10 mouse cellular contexts compared by ENCODE assay signal in the genomic region with DNA sequence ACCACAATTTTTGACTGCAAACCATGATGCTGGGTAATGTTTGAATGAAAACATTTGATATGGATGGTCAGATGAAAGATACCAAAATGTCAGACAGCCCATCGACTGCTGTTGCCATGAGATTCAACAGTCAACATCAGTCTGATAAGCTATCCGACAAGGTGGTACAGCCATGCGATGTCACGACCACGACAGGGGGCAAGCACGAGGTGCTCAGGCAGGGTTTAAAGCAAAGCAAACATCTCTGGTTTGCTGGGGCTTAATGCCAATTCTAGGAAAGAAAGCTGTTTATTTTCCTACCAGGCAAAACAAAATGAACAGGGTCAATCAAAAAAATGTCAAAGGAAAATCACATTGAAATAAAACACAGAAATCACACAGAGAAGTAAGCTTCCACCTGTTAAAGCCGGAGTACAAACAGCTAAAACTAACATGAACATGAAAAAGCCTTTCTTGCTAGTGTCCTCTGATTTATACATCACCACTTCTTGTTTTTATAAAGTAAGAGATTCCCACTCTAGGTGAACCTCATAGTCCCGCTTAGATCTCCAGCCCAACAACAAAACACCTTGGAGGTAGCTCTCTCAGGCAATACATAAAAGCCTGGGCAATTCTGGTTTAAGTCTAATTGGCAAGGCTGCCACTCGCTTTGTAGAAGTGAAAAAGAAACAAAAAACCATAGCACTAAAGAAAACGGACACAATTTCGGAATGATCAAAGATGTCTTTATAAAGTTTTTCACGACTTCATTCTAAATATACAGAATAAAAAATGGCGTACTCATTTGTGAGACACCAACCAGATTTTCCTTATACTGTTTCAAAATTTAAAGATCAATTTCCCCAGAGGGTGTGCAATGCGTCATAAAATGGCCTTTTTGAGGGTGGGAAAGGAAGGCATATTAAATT. TPM values are rescaled to one million over a fixed set of nuclear protein-coding genes. Genes with fewer than 3 reads are reported as not detected.
DNase-seq lines count a peak whose midpoint lies in the region; ATAC-seq and TF ChIP-seq lines count a peak whose summit lies in the region.
"Had no signal": no experiment of that assay in that cellular context is flagged by ENCODE, and none has a peak within 500 bp of the region (broad histone marks: within the 10 kb centered on the region; RNA-seq: fewer than 3 reads in every experiment).

No protein-coding gene starts in this region.

- no peak for ATAC-seq in kidney, embryonic 14.5 days (ENCODE audit: low FRiP score, low TSS enrichment)
- no peak for ATAC-seq in liver, embryonic 16.5 days (ENCODE audit: low read depth)
- ATAC-seq in midbrain, embryonic 15.5 days (replicated peaks): no peak
- ATAC-seq: forebrain, embryonic 14.5 days had no signal

- H3K4me2 ChIP-seq in kidney, embryonic 14.5 days (replicated peaks; ENCODE audit: low read depth, low read length): no peak overlapping the region
- H3K4me2 ChIP-seq in liver, embryonic 16.5 days (ENCODE audit: low read depth, low read length): peak overlapping the region; percentile 44
- H3K4me2 ChIP-seq in midbrain, embryonic 15.5 days: no peak overlapping the region

- H3K79me2 ChIP-seq in C2C12 (ENCODE audit: control insufficient read depth, insufficient read depth): peaks cover 64% of the 10 kb centered on the region

- TF ChIP-seq POLR2A in kidney, adult 2 months (IDR thresholded peaks at IDR 0.05; ENCODE audit: low read depth, low read length): no peak
- no peak for TF ChIP-seq POLR2A in bone marrow, adult 2 months (IDR thresholded peaks at IDR 0.05; ENCODE audit: borderline replicate concordance, control insufficient read depth, low read depth, low read length)

- H3ac ChIP-seq in C2C12 (ENCODE audit: control insufficient read depth, insufficient read length, low read depth): peak overlapping the region; percentile 94

- no peak for TF ChIP-seq CTCF in kidney, adult 2 months (conservative IDR thresholded peaks at IDR 0.05; ENCODE audit: insufficient read depth, insufficient read length, low read depth, low read length)
- no peak for TF ChIP-seq CTCF in C2C12 (IDR thresholded peaks at IDR 0.05; ENCODE audit: control insufficient read depth, insufficient read depth, insufficient read length)
- TF ChIP-seq CTCF in bone marrow, adult 2 months (IDR thresholded peaks at IDR 0.05; ENCODE audit: control insufficient read depth, insufficient read depth, low read length): no peak

- H3K27me3 ChIP-seq in kidney, adult 2 months (replicated peaks; ENCODE audit: control insufficient read depth, insufficient read depth, low read length): no peaks in the 10 kb centered on the region
- H3K27me3 ChIP-seq in kidney, embryonic 14.5 days (ENCODE audit: control insufficient read depth, insufficient read depth, low read length): no peaks in the 10 kb centered on the region
- H3K27me3 ChIP-seq in C2C12 (ENCODE audit: control insufficient read depth, insufficient read depth, insufficient read length): no peaks in the 10 kb centered on the region
- H3K27me3 ChIP-seq in liver, embryonic 16.5 days (ENCODE audit: control insufficient read depth, insufficient read depth, low read depth, low read length): no peaks in the 10 kb centered on the region
- no peaks in the 10 kb centered on the region for H3K27me3 ChIP-seq in midbrain, embryonic 15.5 days (replicated peaks)

- H3K27ac ChIP-seq in kidney, adult 2 months (ENCODE audit: insufficient read depth, low read depth, low read length): no peak overlapping the region
- H3K27ac ChIP-seq in kidney, embryonic 14.5 days (ENCODE audit: low read depth, low read length): no peak overlapping the region
- H3K27ac ChIP-seq in bone marrow, adult 2 months (ENCODE audit: control insufficient read depth, insufficient read depth, low read depth, low read length, poor library complexity): 0 out of 2 replicates have a peak overlapping the region, but pooled peaks have one; percentile 4
- H3K27ac ChIP-seq in liver, embryonic 16.5 days (ENCODE audit: low read length): peak overlapping the region; percentile 40; the same call in 1 of the 2 replicates
- no peak overlapping the region for H3K27ac ChIP-seq in midbrain, embryonic 15.5 days

- H3K79me3 ChIP-seq in C2C12 (ENCODE audit: low read depth): peaks cover 45% of the 10 kb centered on the region

- peaks cover 38% of the 10 kb centered on the region for H3K4me1 ChIP-seq in kidney, adult 2 months (ENCODE audit: control insufficient read depth, insufficient read depth, low read length)
- H3K4me1 ChIP-seq in kidney, embryonic 14.5 days (ENCODE audit: control insufficient read depth, insufficient read depth, low read length): peaks cover 16% of the 10 kb centered on the region; the same call in 1 of the 2 replicates
- peaks cover 11% of the 10 kb centered on the region for H3K4me1 ChIP-seq in bone marrow, adult 2 months (ENCODE audit: control insufficient read depth, insufficient read depth, low read length)
- H3K4me1 ChIP-seq in liver, embryonic 16.5 days (ENCODE audit: control insufficient read depth, low read depth, low read length): peaks cover 60% of the 10 kb centered on the region
- H3K4me1 ChIP-seq in midbrain, embryonic 15.5 days: peaks cover 9% of the 10 kb centered on the region; the same call in 1 of the 2 replicates

- no peak for DNase-seq in kidney, adult 2 months
- no peak for DNase-seq in urinary bladder, postnatal 25 days (ENCODE audit: low spot score)
- DNase-seq: lung, adult 18-20 months; thymus, postnatal 25 days had no signal

- H3K36me3 ChIP-seq in kidney, adult 2 months (ENCODE audit: control insufficient read depth, insufficient read depth, low read length): no peaks in the 10 kb centered on the region
- H3K36me3 ChIP-seq in kidney, embryonic 14.5 days (ENCODE audit: control insufficient read depth, insufficient read depth, low read length): no peaks in the 10 kb centered on the region
- peaks cover 41% of the 10 kb centered on the region for H3K36me3 ChIP-seq in C2C12 (ENCODE audit: control insufficient read depth, insufficient read depth)
- no peaks in the 10 kb centered on the region; the same call in 1 of the 2 replicates for H3K36me3 ChIP-seq in liver, embryonic 16.5 days (ENCODE audit: control insufficient read depth, insufficient read depth)
- no peaks in the 10 kb centered on the region for H3K36me3 ChIP-seq in midbrain, embryonic 15.5 days (replicated peaks)

- no peaks in the 10 kb centered on the region for H3K9me3 ChIP-seq in kidney, embryonic 14.5 days (ENCODE audit: control insufficient read depth, low read length)
- no peaks in the 10 kb centered on the region for H3K9me3 ChIP-seq in liver, embryonic 16.5 days (replicated peaks; ENCODE audit: control insufficient read depth, low read length)
- no peaks in the 10 kb centered on the region for H3K9me3 ChIP-seq in midbrain, embryonic 15.5 days

- 76% methylated on average over 14 of the region's 14 CpGs for WGBS in kidney, adult 2 months
- WGBS in kidney, embryonic 14.5 days: 88% methylated on average over 14 of the region's 14 CpGs
- WGBS in bone marrow, adult 2 months: 26% methylated on average over 14 of the region's 14 CpGs
- WGBS in liver, embryonic 16.5 days (ENCODE audit: insufficient replicate concordance): 48% methylated on average over 14 of the region's 14 CpGs
- WGBS in midbrain, embryonic 15.5 days: 91% methylated on average over 14 of the region's 14 CpGs

- no peak overlapping the region for H3K9ac ChIP-seq in kidney, embryonic 14.5 days (ENCODE audit: low read depth, low read length)
- H3K9ac ChIP-seq in liver, embryonic 16.5 days (ENCODE audit: low read depth, low read length): no peak overlapping the region; the same call in 1 of the 2 replicates
- H3K9ac ChIP-seq in midbrain, embryonic 15.5 days: no peak overlapping the region

- 0 out of 2 replicates have a peak overlapping the region, but pooled peaks have one; percentile 3 for H3K4me3 ChIP-seq in kidney, adult 2 months (ENCODE audit: insufficient read depth, low read depth, low read length)
- no peak overlapping the region; the same call in 1 of the 2 replicates for H3K4me3 ChIP-seq in kidney, embryonic 14.5 days (ENCODE audit: low read length)
- H3K4me3 ChIP-seq in C2C12 (ENCODE audit: insufficient read depth, poor library complexity, severe bottlenecking): peak overlapping the region; percentile 98
- peak overlapping the region; percentile 47 for H3K4me3 ChIP-seq in bone marrow, adult 2 months (replicated peaks; ENCODE audit: control insufficient read depth, low read depth, low read length)
- no peak overlapping the region for H3K4me3 ChIP-seq in liver, embryonic 16.5 days (ENCODE audit: low read depth, low read length)
- H3K4me3 ChIP-seq in midbrain, embryonic 15.5 days: no peak overlapping the region

TF ChIP-seq in C2C12, 6 proteins besides CTCF, POLR2A, EP300 and RAD21:
- TF ChIP-seq CEBPB (IDR thresholded peaks at IDR 0.05; ENCODE audit: low read depth): no peak
- no peak for TF ChIP-seq FOSL1 (IDR thresholded peaks at IDR 0.05; ENCODE audit: insufficient read depth, low read length, poor library complexity, severe bottlenecking)

RNA-seq across cellular contexts. Expression of a gene that starts 39.5 kb away (rescaled TPM):
- 2.6 and 2.8 TPM in 2 replicates for polyA plus RNA-seq in kidney, adult 2 months (2012; rRNA removed)
- 11.3 and 13.4 TPM in 2 replicates for polyA plus RNA-seq in kidney, embryonic 14.5 days (2014; fragmentation: Nextera tagmentation; extraction: Ambion mirVana)
- polyA plus RNA-seq in C2C12 (2012; fragmentation: generic; extraction: Trizol): 6.1 TPM
- 5.3 and 13.6 TPM in 2 replicates for polyA plus RNA-seq in bone marrow, adult 2 months (2011; ENCODE audit: insufficient read depth, insufficient read length, low replicate concordance, missing spikeins)
- 8.8 TPM in 2 replicates for polyA plus RNA-seq in liver, embryonic 16.5 days (2015; fragmentation: Nextera tagmentation; extraction: Ambion mirVana)
- 6.8 and 6.9 TPM in 2 replicates for polyA plus RNA-seq in midbrain, embryonic 15.5 days (2015; fragmentation: Nextera tagmentation; extraction: Ambion mirVana)

RNA-seq across cellular contexts. Expression of a gene that starts 39.6 kb away (rescaled TPM):
- 6.0 and 7.3 TPM in 2 replicates for polyA plus RNA-seq in kidney, adult 2 months (2012; rRNA removed)
- polyA plus RNA-seq in kidney, embryonic 14.5 days (2014; fragmentation: Nextera tagmentation; extraction: Ambion mirVana): 46.0 and 56.1 TPM in 2 replicates
- polyA plus RNA-seq in C2C12 (2012; fragmentation: generic; extraction: Trizol): 9.8 TPM
- polyA plus RNA-seq in bone marrow, adult 2 months (2011; ENCODE audit: insufficient read depth, insufficient read length, low replicate concordance, missing spikeins): 12.1 and 31.4 TPM in 2 replicates
- polyA plus RNA-seq in liver, embryonic 16.5 days (2015; fragmentation: Nextera tagmentation; extraction: Ambion mirVana): 21.1 and 22.0 TPM in 2 replicates
- polyA plus RNA-seq in midbrain, embryonic 15.5 days (2015; fragmentation: Nextera tagmentation; extraction: Ambion mirVana): 49.5 and 53.2 TPM in 2 replicates

Comparison
In these comparisons a context has a peak if more than half of its experiments do, and no peak if none do; other contexts are left out.
1. H3K4me3 ChIP-seq: peak in kidney, adult 2 months (single experiment), C2C12 (single experiment) and bone marrow, adult 2 months (single experiment); none in kidney, embryonic 14.5 days (single experiment), liver, embryonic 16.5 days (single experiment) and midbrain, embryonic 15.5 days (single experiment).
2. H3K27ac ChIP-seq: peak in bone marrow, adult 2 months (single experiment) and liver, embryonic 16.5 days (single experiment); none in kidney, adult 2 months (single experiment), kidney, embryonic 14.5 days (single experiment) and midbrain, embryonic 15.5 days (single experiment).